Mouse (Mus musculus) lung, postnatal 14 days (tissue): ENCODE data around the gene Nfix.

ENCODE experiments used
- DNase-seq: peaks from one replicate; pipeline ENCODE4 v3.0.0; 2021

Gene Nfix

DNA sequence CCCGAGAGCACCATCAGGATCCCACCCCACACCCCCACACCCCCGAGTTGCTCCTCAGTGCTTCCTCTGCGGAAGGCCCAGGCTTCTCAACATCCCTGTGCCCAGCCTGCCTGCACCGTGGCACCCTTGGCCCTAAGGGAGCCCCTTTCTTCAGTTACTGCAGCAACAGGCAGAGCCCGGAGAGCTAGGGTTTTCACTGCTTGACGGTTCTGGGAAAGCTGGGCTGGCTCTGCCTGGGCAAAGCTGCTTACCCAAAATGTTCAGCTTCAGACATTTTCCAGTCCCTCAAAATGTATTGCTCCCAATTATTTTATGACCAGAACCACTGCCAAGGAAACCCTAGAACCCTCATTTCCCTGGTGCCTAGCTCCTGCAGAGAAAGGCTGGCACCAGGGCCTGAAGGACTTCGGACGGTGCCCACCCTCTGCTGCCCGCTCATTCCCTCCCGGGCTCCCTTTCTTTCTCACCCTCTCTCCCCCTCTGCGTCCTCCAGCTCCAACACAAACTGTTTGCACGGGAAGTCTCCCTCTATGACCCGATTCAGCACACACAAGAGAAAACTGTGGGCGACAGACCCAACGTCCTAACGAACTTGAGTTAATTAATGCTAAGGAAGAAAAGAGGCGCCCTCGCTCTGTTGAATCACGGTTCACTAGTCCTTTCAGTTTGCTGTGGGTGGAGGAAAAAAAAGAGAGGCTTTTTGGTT lies 20.5 kb downstream of the Nfix start:
- no peak for DNase-seq

DNA sequence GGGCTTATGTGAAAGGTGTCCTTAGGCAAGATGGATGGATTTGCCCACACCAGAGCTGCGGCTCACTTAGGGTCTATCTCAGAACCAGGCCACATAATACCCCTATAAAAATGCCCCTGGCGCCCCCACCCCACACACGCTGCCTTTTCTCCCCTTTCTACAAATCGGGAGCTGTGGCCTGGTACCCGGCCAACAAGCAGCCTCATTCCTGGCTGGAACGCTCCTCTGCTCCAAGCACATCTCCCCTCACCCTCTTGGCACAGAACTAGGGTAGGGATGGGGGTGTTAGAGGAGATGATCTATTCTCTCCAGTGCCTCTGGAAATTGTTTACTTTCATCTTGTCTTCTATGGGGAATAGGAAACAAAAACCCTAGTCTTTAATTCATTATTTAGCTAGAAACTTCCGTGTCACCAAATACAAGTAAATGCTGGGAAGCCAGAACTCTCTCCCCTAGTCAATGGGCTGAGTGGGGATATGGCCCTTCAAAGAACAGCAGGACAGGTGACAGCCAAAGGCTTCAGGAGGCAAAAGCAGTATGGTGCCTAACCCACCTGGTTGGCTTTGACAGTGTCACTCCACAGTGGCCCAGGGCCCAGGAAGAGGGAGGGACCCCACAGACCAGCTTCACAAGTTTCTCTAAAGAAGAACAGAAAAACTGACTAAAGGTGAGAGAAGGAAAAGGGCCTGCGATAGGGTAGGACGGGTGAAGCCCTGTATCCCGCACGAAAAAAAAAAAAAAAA lies 21.3 kb downstream of the Nfix start:
- no peak for DNase-seq

GRCm38 (mm10) chr8:84777899-84778637 lies 22.1 kb downstream of the Nfix start:
- no peak for DNase-seq

GRCm38 (mm10) chr8:84776569-84776968 lies 23.6 kb downstream of the Nfix start:
- DNase-seq = no peak

- no peak for DNase-seq
Measured at GRCm38 (mm10) chr8:84775621-84776113, 24.5 kb downstream of the Nfix start.

DNA sequence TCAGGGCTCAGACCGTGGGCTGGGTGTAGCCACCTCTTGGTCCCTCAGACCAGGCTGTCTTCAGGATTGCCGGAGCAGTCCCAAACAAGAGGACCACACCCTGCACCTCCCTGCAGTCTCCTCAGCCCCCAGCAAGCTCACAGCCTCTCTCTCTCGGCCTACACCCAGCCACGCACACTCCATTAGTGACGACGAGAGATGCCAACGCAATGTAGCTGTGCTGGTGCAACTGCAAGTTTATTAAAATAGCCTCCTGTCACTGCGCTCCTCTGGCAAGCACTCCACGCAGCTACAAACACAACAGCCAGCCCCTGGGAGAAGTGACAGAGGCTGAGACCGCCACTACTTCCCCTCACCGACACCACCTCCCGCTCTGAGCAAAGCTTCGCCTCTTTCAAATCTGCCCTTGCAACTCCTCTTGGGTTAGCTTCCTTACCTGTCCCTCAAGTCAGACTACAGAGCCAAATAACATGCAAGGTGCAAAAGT lies 25.0 kb downstream of the Nfix start:
- no peak for DNase-seq

DNA sequence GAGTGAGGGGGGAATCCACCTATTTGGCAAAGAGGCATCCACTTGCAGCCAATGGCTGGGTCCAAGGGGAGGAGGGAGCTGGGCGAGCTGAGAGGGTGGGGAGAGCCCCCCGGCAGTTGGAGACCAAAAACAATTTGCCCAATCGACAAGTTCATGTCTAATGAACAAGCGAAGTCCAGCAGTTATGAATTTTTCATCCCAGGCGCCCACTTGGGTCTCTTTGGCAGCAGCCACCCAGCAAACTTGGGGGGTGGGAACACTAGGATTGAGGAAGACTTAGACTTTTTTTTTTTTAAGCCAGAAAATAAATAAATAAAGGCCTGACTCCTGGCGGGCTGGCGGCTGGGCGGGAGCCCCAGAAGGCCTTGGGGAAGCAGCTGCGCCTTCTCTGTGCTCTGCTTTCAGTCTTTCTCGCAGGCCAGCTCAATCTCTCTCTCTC lies 25.7 kb downstream of the Nfix start:
- peak; percentile 50 for DNase-seq

GRCm38 (mm10) chr8:84773833-84774232 lies 26.3 kb downstream of the Nfix start:
- peak; percentile 76 for DNase-seq

DNA sequence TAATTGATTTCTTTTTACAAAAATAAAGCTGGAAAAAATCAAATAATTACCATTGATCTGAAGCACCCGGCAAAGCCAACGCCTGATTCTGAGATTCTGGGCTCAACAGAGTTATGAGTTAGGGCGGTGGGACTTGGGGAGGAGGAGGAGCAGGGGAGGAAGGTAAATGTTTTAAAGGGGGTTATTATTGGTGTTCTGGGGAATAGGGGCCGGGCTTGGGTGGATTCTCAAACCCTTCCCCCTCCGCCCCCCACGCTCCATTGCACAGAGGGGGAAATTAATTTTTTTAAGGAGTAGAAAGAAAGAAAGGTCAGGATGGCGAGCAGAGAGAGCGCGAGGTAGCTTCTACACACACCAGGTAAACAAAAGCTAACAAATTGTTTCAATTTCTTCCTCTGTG lies 26.8 kb downstream of the Nfix start:
- DNase-seq = no peak

- no peak for DNase-seq
Measured at GRCm38 (mm10) chr8:84772628-84773027, 27.5 kb downstream of the Nfix start.

GRCm38 (mm10) chr8:84771941-84772378 lies 28.2 kb downstream of the Nfix start:
- DNase-seq = no peak

DNA sequence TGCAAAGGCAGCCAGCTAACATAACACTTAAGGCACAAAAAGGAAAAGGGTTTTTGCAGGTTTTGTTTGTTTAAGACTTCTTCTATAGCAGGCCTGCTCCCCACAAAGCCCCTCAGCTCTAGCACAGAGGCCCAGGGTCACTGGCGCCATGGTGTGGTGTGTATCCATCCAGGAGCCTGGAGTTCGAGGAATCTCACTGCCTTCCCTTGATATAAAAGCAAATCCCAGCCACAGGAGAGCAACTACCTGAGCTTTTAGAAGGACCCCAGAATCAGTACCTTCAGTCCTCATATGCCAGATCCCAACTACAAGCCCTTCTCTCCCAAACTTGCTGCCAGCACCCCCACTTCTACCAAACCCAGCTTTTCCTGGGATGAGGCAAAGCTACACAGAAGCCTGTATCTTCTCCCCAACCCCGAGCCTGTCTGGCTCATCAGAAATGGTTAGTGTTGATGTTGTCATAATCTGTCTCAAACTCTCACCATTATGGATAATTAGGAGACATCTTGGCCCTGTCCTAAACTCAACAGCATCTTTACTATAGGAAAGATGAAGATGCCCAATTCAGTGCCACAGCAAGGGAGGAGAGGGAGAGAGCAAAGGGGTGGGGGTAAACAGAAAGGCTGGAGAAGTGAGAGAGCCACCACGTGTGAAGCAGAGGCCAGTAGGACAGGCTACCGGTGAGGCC lies 29.0 kb downstream of the Nfix start:
- DNase-seq = no peak

GRCm38 (mm10) chr8:84770100-84770953 lies 29.8 kb downstream of the Nfix start:
- no peak for DNase-seq

- DNase-seq = no peak
Measured at GRCm38 (mm10) chr8:84769324-84769723, 30.8 kb downstream of the Nfix start.

GRCm38 (mm10) chr8:84768343-84769095 lies 31.6 kb downstream of the Nfix start:
- no peak for DNase-seq

DNA sequence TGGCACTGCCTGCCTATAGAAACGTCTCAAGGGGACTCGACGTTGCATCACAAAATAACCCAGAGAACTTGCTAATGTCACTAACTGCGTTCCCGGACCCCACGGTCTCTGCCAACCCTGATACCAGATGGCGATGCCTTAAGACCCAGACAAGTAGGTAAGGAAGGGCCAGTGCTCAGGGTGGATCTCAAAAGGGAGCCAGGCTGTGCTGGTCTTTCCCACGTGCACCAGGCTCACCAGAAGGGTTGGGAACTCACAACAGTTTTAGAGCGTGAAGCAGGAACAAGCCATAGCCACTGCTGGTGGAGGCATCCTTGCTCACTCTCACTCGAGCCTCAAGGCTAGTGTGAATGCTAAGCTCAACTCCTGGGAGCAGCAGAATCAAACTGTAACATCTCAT lies 32.9 kb downstream of the Nfix start:
- DNase-seq = no peak

- no peak for DNase-seq
Measured at GRCm38 (mm10) chr8:84766422-84766821, 33.7 kb downstream of the Nfix start.

DNA sequence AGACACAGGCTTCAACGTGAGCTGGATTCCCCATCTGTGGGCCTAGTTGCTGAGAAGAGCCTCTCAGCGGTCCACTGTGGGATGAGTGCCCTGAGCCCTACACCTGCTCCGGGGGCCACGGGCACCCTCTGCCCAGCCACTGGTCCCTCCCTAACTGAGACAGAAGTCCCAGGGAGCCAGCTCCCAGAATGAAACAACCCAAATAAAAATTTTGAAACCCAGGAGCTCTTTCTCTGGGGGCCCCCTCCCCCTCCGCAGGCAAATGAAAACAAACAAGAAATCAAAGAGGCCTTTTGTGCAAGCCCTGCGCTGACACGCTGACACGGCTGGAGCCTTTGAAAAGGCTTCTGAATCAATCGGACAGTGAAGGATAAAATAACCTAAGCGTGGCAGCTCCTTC lies 34.5 kb downstream of the Nfix start:
- no peak for DNase-seq

- DNase-seq = no peak
Measured at GRCm38 (mm10) chr8:84764870-84765495, 35.2 kb downstream of the Nfix start.

- no peak for DNase-seq
Measured at GRCm38 (mm10) chr8:84764100-84764499, 36.0 kb downstream of the Nfix start.
